Mouse (Mus musculus): Measurements from ENCODE around the gene Xrra1.

DNA sequence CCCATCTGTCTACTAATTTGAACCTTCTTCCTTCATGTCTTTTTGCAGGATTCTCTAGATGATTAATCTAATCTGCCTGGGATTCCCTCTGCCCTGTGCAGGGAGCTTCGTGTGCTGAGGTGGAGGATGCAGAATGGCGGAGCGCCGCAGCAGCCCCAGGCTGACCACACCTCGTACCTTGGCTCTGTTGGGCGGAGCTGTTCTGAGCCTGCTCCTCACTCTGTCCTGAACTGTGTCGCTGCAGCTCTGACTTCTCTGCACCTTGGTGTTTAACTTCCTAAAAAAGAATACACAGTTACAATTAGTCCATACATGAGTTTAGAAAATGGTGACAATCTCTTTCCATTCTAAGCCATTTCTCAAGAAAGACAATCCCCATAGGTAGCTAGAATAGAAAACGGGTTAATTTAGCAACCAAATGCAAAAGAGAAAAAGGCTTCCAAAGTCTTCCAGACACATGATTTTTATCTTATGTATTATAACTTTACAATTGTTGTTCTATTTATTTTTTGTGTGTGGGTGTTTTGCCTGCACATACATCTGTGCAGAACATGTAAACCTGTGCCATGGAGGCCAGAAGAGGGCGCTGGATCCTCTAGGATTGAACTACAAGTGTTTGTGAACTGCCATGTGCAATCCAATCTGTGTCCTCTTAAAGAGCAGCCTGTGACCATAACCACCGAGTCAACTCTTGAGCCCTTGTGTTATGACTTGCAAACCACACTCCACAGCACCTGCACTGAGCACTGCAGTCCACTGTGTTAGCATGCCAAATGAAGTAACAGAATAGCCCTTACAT, 68.2 kb downstream of the Xrra1 start:
- peak; percentile 59; the same call in 1 of the 2 replicates for TF ChIP-seq CTCF (IDR thresholded peaks at IDR 0.05; ENCODE audit: low read depth, low read length)
- TF ChIP-seq POLR2A (IDR thresholded peaks at IDR 0.05; ENCODE audit: extremely low read depth, insufficient read depth, low read length) = no peak

Data from liver, adult 2 months (tissue).